Mouse (Mus musculus): Measurements from ENCODE around the gene Srd5a1. TPM values are rescaled to one million over a fixed set of nuclear protein-coding genes. Genes with fewer than 3 reads are reported as not detected.
A peak's percentile ranks its signal among the peaks of the same experiment; 100 is the strongest.

Gene Srd5a1
- polyA plus RNA-seq, 1 experiment from 2014 or later = 19.3 TPM

GRCm38 (mm10) chr13:69541209-69541608, 70.0 kb downstream of the Srd5a1 start:
- Histone ChIP-seq H3K9ac (ENCODE audit: low read length) (no peak overlapping the region), H3K4me1 (ENCODE audit: control insufficient read depth, insufficient read depth, low read length) (peaks cover 19% of the 10 kb centered on the region), H3K4me3 (ENCODE audit: low read depth, low read length) (no peak overlapping the region), H3K36me3 (ENCODE audit: control insufficient read depth, insufficient read depth, low read length) (no peaks in the 10 kb centered on the region), H3K9me3 (ENCODE audit: control insufficient read depth, low read length) (no peaks in the 10 kb centered on the region), H3K27ac (replicated peaks; ENCODE audit: low read depth, low read length) (no peak overlapping the region), H3K27me3 (ENCODE audit: control insufficient read depth, insufficient read depth, low read length) (no peaks in the 10 kb centered on the region), H3K4me2 (ENCODE audit: low read depth, severe bottlenecking) (no peak overlapping the region)
- ATAC-seq (ENCODE audit: insufficient number of reproducible peaks, low FRiP score, low TSS enrichment, low read depth) (no peak), DNase-seq (ENCODE audit: low spot score) (no peak)
- 80% methylated on average over 6 of the region's 6 CpGs for WGBS

GRCm38 (mm10) chr13:69538327-69538726, 72.9 kb downstream of the Srd5a1 start:
- Histone ChIP-seq H3K4me2 (ENCODE audit: low read depth, severe bottlenecking) (peak overlapping the region; percentile 7; the same call in 1 of the 2 replicates), H3K4me1 (ENCODE audit: control insufficient read depth, insufficient read depth, low read length) (peaks cover 22% of the 10 kb centered on the region), H3K9ac (ENCODE audit: low read length) (0 out of 2 replicates have a peak overlapping the region, but pooled peaks have one; percentile 7), H3K9me3 (ENCODE audit: control insufficient read depth, low read length) (no peaks in the 10 kb centered on the region), H3K27ac (replicated peaks; ENCODE audit: low read depth, low read length) (no peak overlapping the region), H3K36me3 (ENCODE audit: control insufficient read depth, insufficient read depth, low read length) (no peaks in the 10 kb centered on the region), H3K4me3 (ENCODE audit: low read depth, low read length) (no peak overlapping the region), H3K27me3 (ENCODE audit: control insufficient read depth, insufficient read depth, low read length) (no peaks in the 10 kb centered on the region; the same call in 1 of the 2 replicates)
- no peak for DNase-seq (ENCODE audit: low spot score)
- ATAC-seq (ENCODE audit: insufficient number of reproducible peaks, low FRiP score, low TSS enrichment, low read depth) = no peak
- WGBS = 23% methylated on average over 4 of the region's 4 CpGs

DNA sequence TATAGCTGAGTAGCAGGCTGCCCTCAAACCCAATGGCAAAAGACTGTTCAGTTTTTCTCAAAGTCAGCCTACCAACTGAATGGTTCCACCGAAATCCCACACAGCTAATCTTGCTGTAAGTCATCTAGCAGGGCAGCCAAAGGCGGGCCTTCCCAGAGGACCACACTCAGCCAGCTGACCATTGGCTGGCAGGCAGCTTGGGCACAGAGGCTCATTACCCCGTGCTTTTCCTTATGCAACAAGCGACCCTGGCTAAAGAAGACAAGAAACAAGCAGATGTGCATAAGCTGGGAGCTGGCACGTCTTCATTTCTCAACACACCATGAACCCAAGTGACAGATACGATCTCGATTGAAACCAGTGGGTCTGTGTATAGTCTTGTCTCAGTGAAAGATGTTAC, 73.9 kb downstream of the Srd5a1 start:
- no peak overlapping the region for H3K4me2 ChIP-seq (ENCODE audit: low read depth, severe bottlenecking)
- H3K4me1 ChIP-seq (ENCODE audit: control insufficient read depth, insufficient read depth, low read length) = peaks cover 18% of the 10 kb centered on the region
- no peak overlapping the region for H3K27ac ChIP-seq (replicated peaks; ENCODE audit: low read depth, low read length)
- no peak overlapping the region for H3K4me3 ChIP-seq (ENCODE audit: low read depth, low read length)
- ATAC-seq (ENCODE audit: insufficient number of reproducible peaks, low FRiP score, low TSS enrichment, low read depth) = no peak
- no peaks in the 10 kb centered on the region for H3K9me3 ChIP-seq (ENCODE audit: control insufficient read depth, low read length)
- 73% methylated on average over 7 of the region's 7 CpGs for WGBS
- H3K27me3 ChIP-seq (ENCODE audit: control insufficient read depth, insufficient read depth, low read length) = no peaks in the 10 kb centered on the region; the same call in 1 of the 2 replicates
- no peaks in the 10 kb centered on the region for H3K36me3 ChIP-seq (ENCODE audit: control insufficient read depth, insufficient read depth, low read length)
- H3K9ac ChIP-seq (ENCODE audit: low read length) = no peak overlapping the region
- no peak for DNase-seq (ENCODE audit: low spot score)

- H3K4me1 ChIP-seq (ENCODE audit: control insufficient read depth, insufficient read depth, low read length) = peaks cover 31% of the 10 kb centered on the region
- H3K4me2 ChIP-seq (ENCODE audit: low read depth, severe bottlenecking) = peak overlapping the region; percentile 82; the same call in 1 of the 2 replicates
- no peaks in the 10 kb centered on the region; the same call in 1 of the 2 replicates for H3K27me3 ChIP-seq (ENCODE audit: control insufficient read depth, insufficient read depth, low read length)
- H3K4me3 ChIP-seq (ENCODE audit: low read depth, low read length) = no peak overlapping the region
- WGBS = 79% methylated on average over 4 of the region's 4 CpGs
- no peak for ATAC-seq (ENCODE audit: insufficient number of reproducible peaks, low FRiP score, low TSS enrichment, low read depth)
- DNase-seq (ENCODE audit: low spot score) = no peak
- H3K27ac ChIP-seq (replicated peaks; ENCODE audit: low read depth, low read length) = no peak overlapping the region
- H3K36me3 ChIP-seq (ENCODE audit: control insufficient read depth, insufficient read depth, low read length) = no peaks in the 10 kb centered on the region
- no peak overlapping the region for H3K9ac ChIP-seq (ENCODE audit: low read length)
- H3K9me3 ChIP-seq (ENCODE audit: control insufficient read depth, low read length) = no peaks in the 10 kb centered on the region
Observed at GRCm38 (mm10) chr13:69536021-69536420, 75.2 kb downstream of the Srd5a1 start.

- Histone ChIP-seq H3K4me1 (ENCODE audit: control insufficient read depth, insufficient read depth, low read length) (peaks cover 37% of the 10 kb centered on the region), H3K36me3 (ENCODE audit: control insufficient read depth, insufficient read depth, low read length) (peaks cover 3% of the 10 kb centered on the region; the same call in 1 of the 2 replicates), H3K27ac (replicated peaks; ENCODE audit: low read depth, low read length) (peak overlapping the region; percentile 91), H3K4me3 (ENCODE audit: low read depth, low read length) (peak overlapping the region; percentile 83), H3K9ac (ENCODE audit: low read length) (peak overlapping the region; percentile 91), H3K27me3 (ENCODE audit: control insufficient read depth, insufficient read depth, low read length) (no peaks in the 10 kb centered on the region; the same call in 1 of the 2 replicates), H3K9me3 (ENCODE audit: control insufficient read depth, low read length) (no peaks in the 10 kb centered on the region), H3K4me2 (ENCODE audit: low read depth, severe bottlenecking) (peak overlapping the region; percentile 82)
- ATAC-seq (ENCODE audit: insufficient number of reproducible peaks, low FRiP score, low TSS enrichment, low read depth) = peak; percentile 93
- peak; percentile 97 for DNase-seq (ENCODE audit: low spot score)
- WGBS = under 1% methylated on average over 63 of the region's 86 CpGs
Observed at GRCm38 (mm10) chr13:69534654-69535551, 76.3 kb downstream of the Srd5a1 start.

- DNase-seq (ENCODE audit: low spot score) (no peak), ATAC-seq (ENCODE audit: insufficient number of reproducible peaks, low FRiP score, low TSS enrichment, low read depth) (peak; percentile 80)
- Histone ChIP-seq H3K9ac (ENCODE audit: low read length) (peak within 1 kb of the TSS; percentile 91), H3K27me3 (ENCODE audit: control insufficient read depth, insufficient read depth, low read length) (no peaks in the 10 kb centered on the region; the same call in 1 of the 2 replicates), H3K4me1 (ENCODE audit: control insufficient read depth, insufficient read depth, low read length) (peaks cover 36% of the 10 kb centered on the region), H3K9me3 (ENCODE audit: control insufficient read depth, low read length) (no peaks in the 10 kb centered on the region), H3K36me3 (ENCODE audit: control insufficient read depth, insufficient read depth, low read length) (peaks cover 5% of the 10 kb centered on the region; the same call in 1 of the 2 replicates), H3K4me2 (ENCODE audit: low read depth, severe bottlenecking) (peak within 1 kb of the TSS; percentile 82), H3K4me3 (ENCODE audit: low read depth, low read length) (peak within 1 kb of the TSS; percentile 83), H3K27ac (replicated peaks; ENCODE audit: low read depth, low read length) (peak within 1 kb of the TSS; percentile 91)
- WGBS = 0% methylated on average over 16 of the region's 57 CpGs
Observed at GRCm38 (mm10) chr13:69534334-69534653, 76.9 kb downstream of the Srd5a1 start, which contains the start of gene Tent4a. Gene Tent4a (minus strand): TSS chr13:69534617.

GRCm38 (mm10) chr13:69533405-69534333, 77.6 kb downstream of the Srd5a1 start, which contains the start of gene Nsun2:
Gene Nsun2 (plus strand): TSS chr13:69533746.
- Histone ChIP-seq H3K36me3 (ENCODE audit: control insufficient read depth, insufficient read depth, low read length) (peaks cover 5% of the 10 kb centered on the region; the same call in 1 of the 2 replicates), H3K4me1 (ENCODE audit: control insufficient read depth, insufficient read depth, low read length) (peaks cover 30% of the 10 kb centered on the region), H3K27me3 (ENCODE audit: control insufficient read depth, insufficient read depth, low read length) (no peaks in the 10 kb centered on the region; the same call in 1 of the 2 replicates), H3K4me2 (ENCODE audit: low read depth, severe bottlenecking) (peak within 1 kb of the TSS; percentile 82), H3K4me3 (ENCODE audit: low read depth, low read length) (peak within 1 kb of the TSS; percentile 83), H3K9me3 (ENCODE audit: control insufficient read depth, low read length) (no peaks in the 10 kb centered on the region), H3K9ac (ENCODE audit: low read length) (peak within 1 kb of the TSS; percentile 82), H3K27ac (replicated peaks; ENCODE audit: low read depth, low read length) (peak within 1 kb of the TSS; percentile 86)
- DNase-seq (ENCODE audit: low spot score) = peak; percentile 52
- WGBS = under 1% methylated on average over 73 of the region's 155 CpGs
- no peak for ATAC-seq (ENCODE audit: insufficient number of reproducible peaks, low FRiP score, low TSS enrichment, low read depth)
